Mouse (Mus musculus) midbrain, embryonic 11.5 days (tissue): ENCODE measurements at regions not wholly inside any gene's neighbourhood (a gene's known extent, or its start where the extent isn't known, plus 50 kb on each side); places are given as distances from the start of the nearest gene placed in this dataset.
A peak's percentile ranks its signal among the peaks of the same experiment; 100 is the strongest.

Source experiments
- ATAC-seq: fragments of 200-750 bp; cut with Nextera tagmentation; 2 replicates; pipeline ENCODE4 v1.8.0; 2017; ENCODE audit warnings: moderate TSS enrichment, moderate library complexity; ENCODE audit not compliant: low FRiP score
- DNase-seq: peaks from one replicate; pipeline ENCODE4 v3.0.0; 2015; ENCODE audit warnings: low spot score; ENCODE audit errors: missing footprints
- H3K27ac ChIP-seq: fragments of 300-500 bp; sonication (generic); 2 replicates; pipeline ENCODE4 v1.5.1; 2014; ENCODE audit warnings: low read depth, low read length
- H3K27me3 ChIP-seq: fragments of 300-500 bp; sonication (generic); 2 replicates; pipeline ENCODE4 v1.6.1; 2014; ENCODE audit warnings: mild to moderate bottlenecking, low read length, moderate library complexity, mixed read lengths; ENCODE audit not compliant: control insufficient read depth, insufficient read depth
- H3K36me3 ChIP-seq: fragments of 300-500 bp; sonication (generic); 2 replicates; pipeline ENCODE4 v1.6.1; 2014; ENCODE audit warnings: mild to moderate bottlenecking, low read length, moderate library complexity, mixed read lengths; ENCODE audit not compliant: control insufficient read depth, insufficient read depth
- H3K4me1 ChIP-seq: fragments of 300-500 bp; sonication (generic); 2 replicates; pipeline ENCODE4 v1.6.1; 2014; ENCODE audit warnings: low read length; ENCODE audit not compliant: control insufficient read depth, insufficient read depth
- H3K4me2 ChIP-seq: fragments of 300-500 bp; sonication (generic); 2 replicates; pipeline ENCODE4 v1.6.1; 2014; ENCODE audit warnings: mild to moderate bottlenecking, moderate library complexity
- H3K4me3 ChIP-seq: fragments of 300-500 bp; sonication (generic); 2 replicates; pipeline ENCODE4 v1.5.1; 2014; ENCODE audit warnings: low read depth, low read length
- H3K9ac ChIP-seq: fragments of 300-500 bp; sonication (generic); 2 replicates; pipeline ENCODE4 v1.6.1; 2014; ENCODE audit warnings: low read length
- H3K9me3 ChIP-seq: fragments of 300-500 bp; sonication (generic); 2 replicates; pipeline ENCODE4 v1.6.1; 2016; ENCODE audit warnings: low read length; ENCODE audit not compliant: control insufficient read depth
- WGBS: fragments of 180-500 bp; shearing (Covaris S2); extraction: QIAGEN DNeasy Blood & Tissue Kit; methylation state at CpG from one replicate; pipeline ENCODE4 v1.1.7; 2014; 5-methylcytosine and 5-hydroxymethylcytosine counted together

DNA sequence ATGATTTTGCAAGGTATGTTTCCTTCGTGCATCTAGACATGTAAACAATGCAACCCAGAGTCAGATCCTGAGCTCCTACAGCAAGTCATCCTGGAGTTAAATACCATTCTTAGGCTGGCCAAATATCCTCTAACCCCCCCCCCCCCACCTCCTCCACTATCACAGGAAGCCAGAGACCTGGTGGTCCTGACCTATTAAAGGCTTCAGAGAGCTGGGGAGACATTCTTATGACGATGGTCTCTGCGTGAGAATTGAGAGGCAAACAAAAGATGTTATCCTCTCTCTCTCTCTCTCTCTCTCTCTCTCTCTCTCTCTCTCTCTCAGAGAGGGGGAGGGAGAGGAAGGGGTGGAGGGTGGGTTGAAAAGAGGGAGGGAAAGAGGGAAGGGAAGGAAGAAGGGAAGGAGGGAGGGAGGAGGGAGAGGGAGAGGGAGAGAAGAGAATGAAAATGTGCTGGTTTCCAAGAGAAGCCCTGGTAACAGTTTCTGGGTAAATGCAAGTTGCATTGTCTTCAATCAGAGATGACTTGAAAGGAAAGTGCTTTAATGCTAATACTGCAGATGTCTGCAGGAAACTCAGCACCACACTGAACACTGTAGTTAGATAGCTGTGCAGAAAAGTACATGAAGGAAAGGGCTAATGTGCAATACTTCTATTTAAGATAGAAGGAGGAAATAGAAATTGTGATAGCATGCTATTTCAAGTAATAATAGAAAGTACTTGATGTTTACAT lies 125.3 kb downstream of the Tmem38b start:
- no peaks in the 10 kb centered on the region for H3K36me3 ChIP-seq
- WGBS = 12% methylated on average over 3 of the region's 3 CpGs
- H3K9me3 ChIP-seq = no peaks in the 10 kb centered on the region
- no peak overlapping the region for H3K27ac ChIP-seq
- DNase-seq (no peak), ATAC-seq (no peak)
- no peak overlapping the region for H3K4me3 ChIP-seq
- no peak overlapping the region for H3K9ac ChIP-seq
- H3K4me1 ChIP-seq = peaks cover 14% of the 10 kb centered on the region
- H3K4me2 ChIP-seq = no peak overlapping the region
- no peaks in the 10 kb centered on the region for H3K27me3 ChIP-seq

DNA sequence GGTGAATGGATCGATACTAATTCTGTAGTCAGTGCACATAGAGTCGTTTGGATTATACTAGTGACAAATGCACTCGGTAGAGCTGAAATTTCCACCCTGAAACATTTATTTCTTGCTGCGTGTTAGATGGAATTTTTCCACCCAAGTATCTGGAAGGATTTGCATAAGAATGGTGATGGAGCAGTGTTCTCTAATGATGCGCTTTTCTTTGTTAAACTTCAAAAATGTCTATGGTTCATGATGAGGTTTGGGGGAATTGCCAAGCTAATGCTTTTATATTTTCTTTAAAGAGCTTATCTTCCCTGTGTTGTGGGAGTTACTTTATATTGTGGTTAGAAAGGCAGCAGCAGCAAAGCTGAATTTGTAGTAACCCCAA lies 125.9 kb downstream of the Tmem38b start:
- Histone ChIP-seq H3K9me3 (no peaks in the 10 kb centered on the region), H3K27me3 (no peaks in the 10 kb centered on the region), H3K9ac (no peak overlapping the region), H3K4me3 (no peak overlapping the region), H3K27ac (peak overlapping the region; percentile 48; the same call in 1 of the 2 replicates), H3K4me1 (peaks cover 14% of the 10 kb centered on the region), H3K36me3 (no peaks in the 10 kb centered on the region), H3K4me2 (no peak overlapping the region; the same call in 1 of the 2 replicates)
- no peak for ATAC-seq
- 38% methylated on average over 5 of the region's 5 CpGs for WGBS
- no peak for DNase-seq

DNA sequence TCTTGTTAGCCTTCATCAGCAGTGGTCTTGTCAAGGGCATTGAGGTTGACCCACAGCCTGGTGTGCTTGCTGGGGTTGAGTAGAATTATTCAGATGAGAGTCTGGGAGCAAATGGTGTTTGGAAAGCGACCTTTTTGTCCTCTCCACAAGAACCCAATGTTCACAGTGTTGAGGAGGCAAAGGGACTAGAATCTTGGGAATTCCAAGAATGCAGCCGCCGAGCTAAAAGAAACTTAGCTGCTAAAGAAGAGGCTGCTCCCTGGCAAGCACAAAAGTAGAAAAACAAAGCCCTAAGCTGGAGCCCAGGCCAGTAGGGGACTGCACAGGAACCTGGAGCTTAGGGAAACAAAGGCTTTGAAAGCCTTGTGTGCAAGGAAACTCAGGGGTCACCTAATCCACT lies 126.4 kb downstream of the Tmem38b start:
- peak; percentile 89 for DNase-seq
- no peaks in the 10 kb centered on the region for H3K27me3 ChIP-seq
- no peak overlapping the region for H3K4me3 ChIP-seq
- WGBS = 1% methylated on average over 3 of the region's 3 CpGs
- H3K9me3 ChIP-seq = no peaks in the 10 kb centered on the region
- peaks cover 14% of the 10 kb centered on the region for H3K4me1 ChIP-seq
- no peaks in the 10 kb centered on the region for H3K36me3 ChIP-seq
- H3K27ac ChIP-seq = peak overlapping the region; percentile 48; the same call in 1 of the 2 replicates
- no peak overlapping the region; the same call in 1 of the 2 replicates for H3K4me2 ChIP-seq
- no peak; the same call in 1 of the 2 replicates for ATAC-seq
- H3K9ac ChIP-seq = no peak overlapping the region

DNA sequence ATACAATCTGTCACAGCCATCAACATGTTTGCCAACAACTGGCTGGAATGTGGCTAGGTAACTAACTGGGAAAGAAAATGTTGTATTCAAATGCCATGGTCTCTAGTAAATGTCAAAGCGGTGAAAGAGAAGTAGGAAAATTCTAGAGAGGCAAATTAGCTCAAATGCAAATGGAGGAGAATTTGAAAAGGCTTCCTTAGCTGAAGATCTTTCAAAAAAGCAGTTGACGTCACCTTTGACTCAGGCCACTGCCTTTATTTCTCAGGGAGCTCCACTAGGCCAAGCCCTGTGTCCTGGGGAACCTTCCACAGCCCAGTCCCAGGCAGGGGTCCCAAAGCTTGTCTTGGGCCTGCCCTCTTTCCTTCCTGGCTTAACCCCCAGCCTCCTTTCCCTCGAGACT lies 136.6 kb downstream of the Tmem38b start:
- ATAC-seq (no peak), DNase-seq (no peak)
- 72% methylated on average over 3 of the region's 3 CpGs for WGBS
- Histone ChIP-seq H3K4me3 (no peak overlapping the region), H3K9me3 (no peaks in the 10 kb centered on the region), H3K36me3 (no peaks in the 10 kb centered on the region), H3K27ac (no peak overlapping the region), H3K4me2 (no peak overlapping the region), H3K4me1 (no peaks in the 10 kb centered on the region), H3K27me3 (no peaks in the 10 kb centered on the region), H3K9ac (no peak overlapping the region)

DNA sequence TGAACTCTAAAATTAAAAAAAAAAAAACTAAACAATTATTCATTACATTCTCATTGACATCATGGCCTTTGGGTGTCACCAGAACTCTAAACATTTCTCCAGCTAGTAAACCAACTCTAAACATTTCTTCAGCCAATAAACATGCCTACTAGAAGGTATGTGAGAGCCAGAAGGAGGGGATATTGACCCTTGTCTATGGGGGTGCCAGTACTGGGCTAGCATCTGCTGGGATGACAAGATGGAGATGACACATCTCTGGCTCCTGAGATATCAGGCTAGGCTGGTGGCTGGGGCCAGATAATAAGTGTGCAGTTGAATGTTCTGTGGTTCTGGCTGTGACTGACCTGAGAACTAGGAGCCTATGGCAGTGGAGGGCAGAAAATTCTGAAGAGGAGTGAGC lies 144.6 kb downstream of the Tmem38b start:
- no peak for DNase-seq
- Histone ChIP-seq H3K4me3 (no peak overlapping the region), H3K9ac (no peak overlapping the region), H3K9me3 (no peaks in the 10 kb centered on the region), H3K4me1 (no peaks in the 10 kb centered on the region), H3K27me3 (no peaks in the 10 kb centered on the region), H3K4me2 (no peak overlapping the region), H3K36me3 (no peaks in the 10 kb centered on the region), H3K27ac (no peak overlapping the region)
- ATAC-seq = no peak

DNA sequence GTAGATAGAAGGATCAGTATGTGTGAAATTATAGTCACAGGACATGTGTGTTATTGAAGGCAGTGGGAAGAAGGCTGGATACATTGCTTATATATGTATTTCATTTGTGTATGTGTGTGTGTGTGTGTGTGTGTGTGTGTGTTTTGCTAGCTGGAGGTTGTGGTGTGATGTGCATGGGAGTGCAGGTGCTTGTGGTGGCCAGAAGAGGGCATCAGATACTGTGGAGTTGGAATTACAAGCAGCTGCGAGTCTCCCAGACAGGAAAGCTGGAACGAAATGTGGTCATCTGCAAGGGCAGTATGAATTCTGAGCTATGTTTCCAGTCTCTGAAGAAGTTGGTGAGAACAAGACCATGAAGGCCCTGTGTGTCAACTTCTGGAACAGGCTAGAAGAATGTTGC lies 145.1 kb downstream of the Tmem38b start:
- H3K4me3 ChIP-seq = no peak overlapping the region
- no peak overlapping the region for H3K9ac ChIP-seq
- WGBS = 85% methylated on average over 2 of the region's 2 CpGs
- no peaks in the 10 kb centered on the region for H3K4me1 ChIP-seq
- H3K27me3 ChIP-seq = no peaks in the 10 kb centered on the region
- H3K27ac ChIP-seq = no peak overlapping the region
- ATAC-seq (no peak), DNase-seq (no peak)
- no peak overlapping the region for H3K4me2 ChIP-seq
- no peaks in the 10 kb centered on the region for H3K36me3 ChIP-seq
- no peaks in the 10 kb centered on the region for H3K9me3 ChIP-seq

DNA sequence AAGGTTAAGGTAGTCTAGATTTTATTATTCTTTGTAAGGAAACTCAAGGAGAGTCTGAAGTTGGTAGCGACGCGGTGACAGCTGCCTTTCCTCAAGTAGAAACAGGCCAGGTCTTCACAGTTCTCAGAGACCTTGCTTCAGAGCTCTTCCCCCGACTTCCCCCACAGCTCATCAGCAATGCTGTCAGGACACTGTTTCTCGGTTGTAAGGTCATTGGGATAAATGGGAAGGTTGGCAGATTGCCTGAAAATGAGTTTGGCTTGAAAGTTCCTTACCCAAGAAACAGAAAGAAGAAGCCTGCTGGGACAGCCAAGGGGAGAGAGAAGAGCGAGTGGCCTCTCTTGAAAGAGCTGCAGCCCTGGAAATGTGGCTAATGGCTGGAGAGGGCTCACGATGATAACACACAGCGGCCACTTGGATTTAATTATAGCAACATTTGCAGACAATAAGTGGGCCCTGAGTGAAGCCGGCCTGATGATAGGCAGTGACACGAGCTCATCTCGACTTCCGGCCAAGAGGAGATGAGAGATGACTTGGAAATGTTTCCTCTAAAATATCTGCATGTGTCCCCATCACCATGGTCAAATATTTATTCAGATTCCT lies 150.3 kb downstream of the Tmem38b start:
- DNase-seq (no peak), ATAC-seq (no peak)
- Histone ChIP-seq H3K27ac (no peak overlapping the region), H3K4me1 (no peaks in the 10 kb centered on the region), H3K36me3 (no peaks in the 10 kb centered on the region), H3K9ac (no peak overlapping the region), H3K27me3 (no peaks in the 10 kb centered on the region), H3K4me3 (no peak overlapping the region), H3K4me2 (no peak overlapping the region), H3K9me3 (no peaks in the 10 kb centered on the region)
- WGBS = 88% methylated on average over 12 of the region's 12 CpGs

DNA sequence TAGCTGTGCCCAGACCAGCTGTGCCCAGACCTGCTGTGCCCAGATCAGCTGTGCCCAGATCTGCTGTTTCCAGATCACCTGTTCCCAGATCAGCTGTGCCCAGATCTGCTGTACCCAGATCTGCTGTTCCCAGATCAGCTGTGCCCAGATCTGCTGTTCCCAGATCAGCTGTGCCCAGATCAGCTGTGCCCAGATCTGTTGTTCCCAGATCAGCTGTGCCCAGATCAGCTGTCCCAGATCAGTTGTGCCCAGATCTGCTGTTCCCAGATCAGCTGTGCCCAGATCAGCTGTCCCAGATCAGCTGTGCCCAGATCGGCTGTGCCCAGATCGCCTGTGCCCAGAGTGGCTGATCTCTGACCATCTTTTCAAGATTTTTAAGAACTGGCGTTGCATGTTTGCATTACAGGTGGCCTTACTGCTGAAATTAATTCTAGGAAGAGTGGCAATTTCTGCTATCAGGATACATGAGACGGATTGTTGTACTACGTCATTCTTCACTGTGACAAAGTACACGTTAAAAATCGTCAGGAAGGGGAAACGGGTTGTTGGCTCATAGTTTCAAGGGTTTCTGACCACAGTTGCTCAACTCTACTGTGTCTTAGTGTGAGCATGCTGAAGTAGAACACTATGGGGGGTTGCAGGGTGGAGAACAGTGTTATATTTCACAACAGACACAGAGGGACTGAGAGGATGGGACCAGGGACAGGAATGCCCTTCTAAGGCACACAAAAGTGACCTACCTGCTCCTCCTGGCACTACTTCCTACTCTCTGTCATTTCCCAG lies 160.9 kb downstream of the Tmem38b start:
- Histone ChIP-seq H3K4me2 (no peak overlapping the region), H3K36me3 (no peaks in the 10 kb centered on the region), H3K27ac (no peak overlapping the region), H3K9me3 (no peaks in the 10 kb centered on the region), H3K27me3 (no peaks in the 10 kb centered on the region), H3K9ac (no peak overlapping the region), H3K4me1 (no peaks in the 10 kb centered on the region), H3K4me3 (no peak overlapping the region)
- 93% methylated on average over 8 of the region's 8 CpGs for WGBS
- DNase-seq = no peak
- no peak for ATAC-seq

DNA sequence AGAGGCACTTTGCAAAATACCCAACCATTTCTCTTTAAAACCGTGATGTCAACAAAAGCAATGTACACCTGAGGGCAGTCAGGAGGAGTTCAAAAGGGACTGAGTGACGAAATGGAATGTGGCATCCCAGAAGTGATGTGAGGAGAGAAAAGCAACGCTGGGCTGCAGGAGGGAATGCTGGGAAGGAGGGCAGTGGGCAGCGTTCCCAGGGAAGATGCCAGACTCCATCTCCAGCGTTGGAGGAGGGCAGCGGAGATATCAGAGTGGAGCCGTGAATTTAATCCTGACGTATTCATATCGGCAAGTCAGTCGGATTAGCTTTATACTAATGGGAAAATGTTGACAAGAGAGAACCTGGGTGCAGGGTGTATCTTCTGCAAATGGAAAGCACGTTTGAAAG lies 161.7 kb downstream of the Tmem38b start:
- Histone ChIP-seq H3K36me3 (no peaks in the 10 kb centered on the region), H3K4me2 (no peak overlapping the region), H3K4me3 (no peak overlapping the region), H3K27ac (no peak overlapping the region), H3K9ac (no peak overlapping the region), H3K9me3 (no peaks in the 10 kb centered on the region), H3K4me1 (no peaks in the 10 kb centered on the region), H3K27me3 (no peaks in the 10 kb centered on the region)
- DNase-seq (no peak), ATAC-seq (no peak)
- WGBS = 86% methylated on average over 11 of the region's 11 CpGs
